In genomic region chr17:69448679-69449078, GRCm38 (mm10) we compare ENCODE assay signal across 40 mouse cellular contexts. TPM values are rescaled to one million over a fixed set of nuclear protein-coding genes. Genes with fewer than 3 reads are reported as not detected.
"Had no signal": no experiment of that assay in that cellular context is flagged by ENCODE, and none has a peak within 500 bp of the region (broad histone marks: within the 10 kb centered on the region; RNA-seq: fewer than 3 reads in every experiment).

No protein-coding gene starts in this region.

- H3K4me3 ChIP-seq: limb, embryonic 10.5 days; limb, embryonic 12.5 days; limb, embryonic 13.5 days; limb, embryonic 15.5 days; liver, embryonic 12.5 days; liver, embryonic 13.5 days; liver, embryonic 15.5 days; lung, embryonic 15.5 days; megakaryocyte, embryonic 14.5 days; midbrain, embryonic 10.5 days; midbrain, embryonic 12.5 days; midbrain, embryonic 13.5 days; midbrain, embryonic 15.5 days; myocyte; neural tube, embryonic 12.5 days; neural tube, embryonic 13.5 days had no signal

- DNase-seq: left cerebral cortex, postnatal 4 days; liver; liver, embryonic 13.5 days; liver, postnatal 0 days; lung, adult 18-20 months; lung, adult 2 months; lung, embryonic 14.5 days; lung, postnatal 10 days; lung, postnatal 14 days; lung, postnatal 36 days; lung, postnatal 4 days; midbrain, embryonic 14.5 days had no signal

- H3K27ac ChIP-seq: limb, embryonic 10.5 days; limb, embryonic 12.5 days; limb, embryonic 13.5 days; limb, embryonic 15.5 days; liver, embryonic 12.5 days; liver, embryonic 13.5 days; liver, embryonic 14.5 days; liver, embryonic 15.5 days; lung, embryonic 15.5 days; macrophage; midbrain, embryonic 10.5 days; midbrain, embryonic 12.5 days; midbrain, embryonic 13.5 days; midbrain, embryonic 15.5 days; neural tube, embryonic 12.5 days; neural tube, embryonic 13.5 days had no signal

- H3K36me3 ChIP-seq: limb, embryonic 10.5 days; limb, embryonic 12.5 days; limb, embryonic 13.5 days; limb, embryonic 15.5 days; liver, embryonic 12.5 days; liver, embryonic 13.5 days; liver, embryonic 15.5 days; lung, embryonic 15.5 days; midbrain, embryonic 10.5 days; midbrain, embryonic 12.5 days; midbrain, embryonic 13.5 days; midbrain, embryonic 15.5 days; neural tube, embryonic 12.5 days; neural tube, embryonic 13.5 days had no signal

- H3K4me2 ChIP-seq: limb, embryonic 12.5 days; limb, embryonic 13.5 days; limb, embryonic 15.5 days; liver, embryonic 11.5 days; liver, embryonic 12.5 days; liver, embryonic 13.5 days; liver, embryonic 15.5 days; lung, embryonic 14.5 days; lung, embryonic 15.5 days; midbrain, embryonic 11.5 days; midbrain, embryonic 12.5 days; midbrain, embryonic 13.5 days; midbrain, embryonic 15.5 days; neural tube, embryonic 12.5 days; neural tube, embryonic 13.5 days had no signal

- H3K4me1 ChIP-seq: limb, embryonic 10.5 days; limb, embryonic 12.5 days; limb, embryonic 13.5 days; limb, embryonic 15.5 days; liver, embryonic 12.5 days; liver, embryonic 13.5 days; liver, embryonic 15.5 days; lung, embryonic 15.5 days; megakaryocyte, embryonic 14.5 days; midbrain, embryonic 10.5 days; midbrain, embryonic 12.5 days; midbrain, embryonic 13.5 days; midbrain, embryonic 15.5 days; neural tube, embryonic 12.5 days; neural tube, embryonic 13.5 days had no signal

- ATAC-seq: liver, embryonic 12.5 days; liver, postnatal 0 days; midbrain, embryonic 13.5 days; midbrain, embryonic 15.5 days; midbrain, embryonic 16.5 days had no signal

- H3K9me3 ChIP-seq: limb, embryonic 10.5 days; limb, embryonic 12.5 days; limb, embryonic 13.5 days; limb, embryonic 15.5 days; liver, embryonic 12.5 days; liver, embryonic 13.5 days; liver, embryonic 15.5 days; lung, embryonic 15.5 days; megakaryocyte, embryonic 14.5 days; midbrain, embryonic 10.5 days; midbrain, embryonic 12.5 days; midbrain, embryonic 13.5 days; midbrain, embryonic 15.5 days; neural tube, embryonic 12.5 days; neural tube, embryonic 13.5 days had no signal

- H3K9ac ChIP-seq: limb, embryonic 12.5 days; limb, embryonic 13.5 days; limb, embryonic 15.5 days; liver, embryonic 12.5 days; liver, embryonic 13.5 days; liver, embryonic 14.5 days; liver, embryonic 15.5 days; liver, postnatal 0 days; lung, embryonic 14.5 days; lung, embryonic 15.5 days; midbrain, embryonic 12.5 days; midbrain, embryonic 13.5 days; midbrain, embryonic 15.5 days; neural tube, embryonic 12.5 days; neural tube, embryonic 13.5 days had no signal

- H3K27me3 ChIP-seq: liver, embryonic 12.5 days; liver, embryonic 13.5 days; liver, embryonic 15.5 days; lung, embryonic 15.5 days; megakaryocyte, embryonic 14.5 days; midbrain, embryonic 12.5 days; neural tube, embryonic 12.5 days; neural tube, embryonic 13.5 days had no signal

RNA-seq across cellular contexts. Expression of gene Akain1, which starts 9.6 kb away (rescaled TPM):
- total RNA-seq: megakaryocyte, adult 5-6 weeks; megakaryocyte-erythroid progenitor cell, adult 5-6 weeks; monocyte, adult 5-6 weeks had no signal
- polyA plus RNA-seq: limb, embryonic 10.5 days; limb, embryonic 11.5 days; limb, embryonic 12.5 days; limb, embryonic 13.5 days; limb, embryonic 14.5 days; limb, embryonic 15.5 days; liver, adult 2 months; liver, embryonic 11.5 days; liver, embryonic 12.5 days; liver, embryonic 13.5 days; liver, embryonic 14.5 days; liver, embryonic 15.5 days; liver, embryonic 16.5 days; liver, postnatal 0 days; lung, adult 2 months; lung, embryonic 14.5 days; lung, embryonic 15.5 days; lung, embryonic 16.5 days; macrophage; midbrain, embryonic 10.5 days; midbrain, embryonic 12.5 days; myocyte had no signal
